Mouse (Mus musculus): ENCODE measurements around the gene Olfr1458.

Olfr1458 gene

DNA sequence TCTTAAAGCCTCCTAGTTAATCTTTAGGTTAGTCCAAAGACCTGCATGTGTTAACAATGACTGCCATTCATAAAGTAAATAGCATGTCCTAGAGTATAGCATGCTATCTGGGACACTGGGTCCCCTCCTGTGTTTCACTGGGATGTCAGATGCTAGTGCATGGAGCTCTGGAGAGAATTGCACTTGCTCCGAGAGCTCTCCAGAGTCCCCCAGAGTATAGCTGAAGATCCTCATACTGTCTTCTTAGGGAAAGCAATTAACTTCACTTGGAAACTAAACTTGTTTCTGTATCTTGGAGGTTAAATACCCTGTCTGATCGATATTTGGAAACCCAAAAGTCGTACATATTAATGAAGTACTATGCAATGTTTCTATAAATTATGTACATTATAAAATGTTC is at the start of gene Olfr1458:
Olfr1458 (minus strand) TSS at position 101 of the 400 bp plus-strand sequence.
- DNase-seq = no peak

DNA sequence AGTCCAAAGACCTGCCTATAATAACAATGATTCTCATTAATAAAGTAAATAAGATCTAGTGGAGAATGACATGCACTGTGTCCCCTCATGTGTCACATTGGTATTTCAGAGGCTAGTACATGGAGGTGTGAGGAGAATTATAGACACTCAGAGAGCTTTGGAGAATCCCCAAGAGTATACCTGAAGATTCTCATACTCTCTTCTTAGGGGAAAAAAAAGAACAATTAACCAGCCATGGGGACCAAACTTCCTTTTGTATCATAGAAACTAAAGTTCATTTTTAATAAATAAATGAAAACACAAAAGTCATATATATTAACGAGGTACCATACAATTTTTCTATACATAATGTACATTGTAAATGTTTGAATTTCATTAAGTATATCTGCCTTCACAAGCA is 42.9 kb upstream of the Olfr1458 start, which contains the start of gene Olfr1459:
Olfr1459 (minus strand) TSS at position 101 of the 400 bp plus-strand sequence.
- DNase-seq = no peak

DNA sequence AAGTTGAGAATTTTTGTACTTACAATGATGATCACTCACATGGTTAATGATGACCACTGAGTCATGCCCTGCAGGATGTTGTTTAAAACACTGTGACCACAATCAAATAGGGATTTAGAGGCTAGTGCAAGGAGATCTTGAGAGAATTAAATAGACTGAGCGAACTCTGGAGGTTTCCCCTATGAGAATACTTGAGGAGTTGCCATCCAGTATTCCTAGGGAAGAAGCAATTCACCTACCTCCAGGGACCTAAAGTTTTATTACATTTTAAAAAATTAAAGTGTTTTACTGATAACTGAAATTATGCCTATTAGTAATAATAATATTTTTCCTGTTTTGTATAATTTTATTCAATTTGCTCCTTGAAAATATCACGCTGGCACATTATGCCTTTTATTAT is 8.8 kb downstream of the Olfr1458 start, which contains the start of gene Olfr1457:
Olfr1457 (minus strand) TSS at position 101 of the 400 bp plus-strand sequence.
- no peak for DNase-seq

DNA sequence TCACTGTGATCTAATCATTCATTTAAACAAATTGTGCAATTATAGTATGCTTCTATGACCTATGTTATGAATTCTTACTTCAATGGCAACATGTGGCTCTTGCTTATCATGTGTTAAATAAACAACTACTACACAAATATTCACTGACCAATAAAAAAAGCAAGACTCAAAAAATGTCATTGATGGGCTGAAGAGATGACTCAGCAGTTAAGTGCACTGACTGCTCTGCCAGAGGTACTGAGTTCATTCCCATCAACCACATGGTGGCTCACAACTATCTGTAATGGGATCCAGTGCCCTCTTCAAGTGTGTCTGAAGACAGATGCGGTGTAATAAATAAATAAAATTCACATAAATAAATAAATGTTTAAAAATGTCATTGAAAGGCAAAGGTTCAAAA is 12.7 kb downstream of the Olfr1458 start:
- no peak for DNase-seq

DNA sequence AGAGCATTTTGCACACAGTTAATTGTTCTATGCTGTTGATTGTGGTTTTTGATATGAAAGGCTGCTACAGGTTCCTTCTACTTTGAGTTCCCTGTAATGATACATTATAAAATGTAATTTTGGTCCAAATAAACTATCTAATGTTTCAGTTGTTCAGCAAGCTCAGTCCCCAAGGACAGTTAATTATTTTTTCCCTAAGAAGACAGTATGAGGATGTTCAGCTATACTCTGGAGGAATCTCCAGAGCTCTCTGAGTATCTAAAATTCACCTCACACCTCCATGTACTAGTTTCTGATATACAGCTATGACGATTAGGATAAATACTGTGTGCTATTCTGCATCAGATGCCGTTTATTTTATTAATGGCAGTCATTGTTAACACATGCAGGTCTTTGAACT is 46.3 kb downstream of the Olfr1458 start, which contains the start of gene Olfr1454:
Olfr1454 (plus strand) TSS at position 301 of the 400 bp plus-strand sequence.
- no peak for DNase-seq
